Mouse (Mus musculus) heart, adult 9 months (tissue): ENCODE measurements at regions not wholly inside any gene's neighbourhood (a gene's known extent, or its start where the extent isn't known, plus 50 kb on each side); places are given as distances from the start of the nearest gene placed in this dataset.

Experiments used
- DNase-seq, 2 experiments: peaks; one replicate each; pipeline ENCODE4 v3.0.0; 2022; ENCODE audit warnings: low spot score in 2 of 2

DNA sequence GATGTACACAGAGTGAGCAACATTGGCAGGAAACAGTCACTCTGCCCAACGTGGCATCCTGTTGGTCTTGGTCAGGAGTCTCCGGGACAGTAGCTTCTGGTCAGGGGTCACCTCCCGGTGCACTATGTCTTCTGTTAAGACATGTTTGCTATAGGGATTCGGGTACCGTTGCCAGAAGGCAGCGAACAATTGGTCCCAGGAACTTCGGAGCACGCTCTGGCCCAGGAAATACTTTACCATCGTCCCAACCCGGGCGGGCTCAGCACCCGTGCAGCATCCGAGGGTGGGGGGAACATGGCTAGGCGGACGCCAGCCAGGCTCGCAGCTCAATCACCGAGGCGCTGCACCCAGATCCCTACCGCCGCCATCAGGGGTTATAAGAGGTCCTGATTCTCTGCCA, 80.6 kb upstream of the Adam23 start:
- DNase-seq = no peak

DNA sequence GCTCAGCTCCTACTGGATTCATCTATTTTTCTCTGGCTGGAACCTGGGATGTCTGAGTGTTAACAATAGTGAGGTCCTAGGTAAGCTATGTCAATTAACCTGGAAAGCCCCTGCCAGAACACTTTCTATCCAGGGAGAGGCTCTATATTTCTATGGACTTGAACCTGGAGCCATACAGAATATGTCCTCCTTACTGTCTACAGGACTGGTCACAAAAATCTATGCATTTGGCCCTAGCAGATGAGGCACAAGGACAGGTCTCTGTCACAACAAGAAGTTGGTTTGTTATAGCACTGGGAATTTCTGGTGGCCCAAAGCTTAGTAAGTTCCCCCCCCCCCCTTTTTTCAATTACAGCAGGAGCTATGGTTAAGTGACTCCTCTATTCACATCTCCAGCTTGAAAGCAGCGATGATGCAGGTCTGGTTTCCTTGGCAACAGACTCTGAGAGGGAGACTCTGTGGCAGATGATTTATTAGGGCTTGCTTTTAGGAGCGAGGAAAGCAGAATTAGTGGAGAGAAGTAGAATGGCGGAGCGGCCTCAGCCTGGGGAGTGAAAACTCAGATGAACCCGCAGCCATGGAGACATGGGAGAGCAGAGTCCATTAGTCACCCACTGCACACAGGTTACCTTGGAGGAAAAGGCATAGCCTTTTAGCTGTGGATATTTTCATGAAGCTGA, 77.9 kb upstream of the Adam23 start:
- no peak for DNase-seq

GRCm38 (mm10) chr1:63368921-63369320, 76.8 kb upstream of the Adam23 start:
- DNase-seq = no peak

- DNase-seq = peak; percentile 17 to 22
These were observed 76.1 kb upstream of the Adam23 start for GRCm38 (mm10) chr1:63369561-63369960.

GRCm38 (mm10) chr1:63383110-63383509, 62.6 kb upstream of the Adam23 start:
- peak; percentile 45 to 61 for DNase-seq

GRCm38 (mm10) chr1:63385116-63385515, 60.6 kb upstream of the Adam23 start:
- no peak for DNase-seq

DNA sequence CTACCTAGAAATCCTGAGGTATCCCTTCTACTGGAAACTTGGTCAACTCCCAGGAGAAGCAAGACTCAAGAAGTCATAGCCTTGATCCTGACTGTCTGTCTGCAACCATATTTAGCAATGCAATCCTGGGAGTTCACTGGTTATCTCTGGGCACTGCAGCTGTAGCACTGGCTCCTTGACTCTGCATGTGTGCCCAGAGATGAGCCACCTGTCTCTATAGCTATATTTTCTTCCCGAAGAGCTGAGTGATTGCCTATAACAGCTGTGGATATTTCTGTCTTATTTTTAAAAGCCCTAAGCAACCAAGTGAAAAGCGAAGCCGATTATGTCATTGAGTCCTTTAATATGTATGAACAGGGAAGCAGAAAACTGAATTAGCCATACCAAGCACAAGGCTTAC, 50.3 kb upstream of the Adam23 start:
- DNase-seq = no peak
